Comparison of ENCODE assay signal across 17 mouse cellular contexts in genomic region chr2:110351843-110352251, GRCm38 (mm10). TPM values are rescaled to one million over a fixed set of nuclear protein-coding genes. Genes with fewer than 3 reads are reported as not detected.
DNase-seq lines count a peak whose midpoint lies in the region; ATAC-seq and TF ChIP-seq lines count a peak whose summit lies in the region.
"Had no signal": no experiment of that assay in that cellular context is flagged by ENCODE, and none has a peak within 500 bp of the region (broad histone marks: within the 10 kb centered on the region; RNA-seq: fewer than 3 reads in every experiment).

No protein-coding gene starts in this region.

- H3K4me1 ChIP-seq in forebrain, embryonic 14.5 days (ENCODE audit: control insufficient read depth, insufficient read depth, low read length): no peaks in the 10 kb centered on the region
- H3K4me1 ChIP-seq in forebrain, embryonic 11.5 days (replicated peaks; ENCODE audit: control insufficient read depth, insufficient read depth, low read length): no peaks in the 10 kb centered on the region
- H3K4me1 ChIP-seq in hindbrain, embryonic 13.5 days (replicated peaks): peaks cover 6% of the 10 kb centered on the region

- H3K27ac ChIP-seq in forebrain, embryonic 14.5 days (ENCODE audit: low read depth, low read length): no peak overlapping the region
- no peak overlapping the region for H3K27ac ChIP-seq in forebrain, embryonic 11.5 days (ENCODE audit: low read depth, low read length)
- H3K27ac ChIP-seq in hindbrain, embryonic 13.5 days: no peak overlapping the region

- peak; percentile 34 for DNase-seq in forebrain, embryonic 14.5 days (ENCODE audit: low spot score)
- no peak for DNase-seq in forebrain, embryonic 11.5 days (ENCODE audit: low spot score)
- peak; percentile 13 for DNase-seq in lung, postnatal 10 days
- DNase-seq in lung, postnatal 14 days: no peak
- no peak for DNase-seq in heart, adult 8-10 months (ENCODE audit: low spot score)
- DNase-seq in ovary, postnatal 36 days (ENCODE audit: low spot score): no peak
- DNase-seq: cerebellum, adult 9-11 months; right cerebral cortex, postnatal 25 days; thymus, postnatal 36 days had no signal

- H3K27me3 ChIP-seq in forebrain, embryonic 14.5 days (replicated peaks; ENCODE audit: control insufficient read depth, insufficient read depth, low read length): no peaks in the 10 kb centered on the region
- no peaks in the 10 kb centered on the region for H3K27me3 ChIP-seq in forebrain, embryonic 11.5 days (ENCODE audit: control insufficient read depth, insufficient read depth, low read length)
- H3K27me3 ChIP-seq in hindbrain, embryonic 13.5 days: no peaks in the 10 kb centered on the region
- no peaks in the 10 kb centered on the region for H3K27me3 ChIP-seq in myocyte (ENCODE audit: control insufficient read depth, insufficient read depth, insufficient read length)

- no peak overlapping the region for H3K9ac ChIP-seq in forebrain, embryonic 14.5 days (ENCODE audit: low read length)
- H3K9ac ChIP-seq in forebrain, embryonic 11.5 days (ENCODE audit: low read length): no peak overlapping the region
- no peak overlapping the region for H3K9ac ChIP-seq in hindbrain, embryonic 13.5 days

- no peaks in the 10 kb centered on the region for H3K36me3 ChIP-seq in forebrain, embryonic 14.5 days (ENCODE audit: control insufficient read depth, insufficient read depth, low read length)
- no peaks in the 10 kb centered on the region for H3K36me3 ChIP-seq in forebrain, embryonic 11.5 days (ENCODE audit: control insufficient read depth, insufficient read depth, low read length)
- H3K36me3 ChIP-seq in hindbrain, embryonic 13.5 days: no peaks in the 10 kb centered on the region
- no peaks in the 10 kb centered on the region for H3K36me3 ChIP-seq in myocyte (ENCODE audit: control insufficient read depth, insufficient read depth)
- H3K36me3 ChIP-seq: G1E had no signal

- TF ChIP-seq POLR2A in myocyte (IDR thresholded peaks at IDR 0.05; ENCODE audit: insufficient read length, low read depth): no peak

- H3K9me3 ChIP-seq in forebrain, embryonic 14.5 days (replicated peaks; ENCODE audit: control insufficient read depth, low read length): no peaks in the 10 kb centered on the region
- H3K9me3 ChIP-seq in forebrain, embryonic 11.5 days (ENCODE audit: control insufficient read depth, low read length): no peaks in the 10 kb centered on the region
- H3K9me3 ChIP-seq in hindbrain, embryonic 13.5 days: no peaks in the 10 kb centered on the region
- H3K9me3 ChIP-seq: G1E had no signal

- H3K79me2 ChIP-seq in myocyte (ENCODE audit: control insufficient read depth, insufficient read depth): no peaks in the 10 kb centered on the region

- no peak overlapping the region for H3ac ChIP-seq in myocyte (ENCODE audit: control insufficient read depth, insufficient read length)

- no peak overlapping the region for H3K4me3 ChIP-seq in forebrain, embryonic 14.5 days (ENCODE audit: low read depth, low read length)
- H3K4me3 ChIP-seq in forebrain, embryonic 11.5 days (ENCODE audit: low read depth, low read length): no peak overlapping the region
- H3K4me3 ChIP-seq in hindbrain, embryonic 13.5 days: no peak overlapping the region
- no peak overlapping the region for H3K4me3 ChIP-seq in myocyte

- 31% methylated on average over 5 of the region's 5 CpGs for WGBS in forebrain, embryonic 14.5 days
- 46% methylated on average over 5 of the region's 5 CpGs for WGBS in forebrain, embryonic 11.5 days
- 29% methylated on average over 5 of the region's 5 CpGs for WGBS in hindbrain, embryonic 13.5 days

- ATAC-seq in forebrain, embryonic 14.5 days: peak; percentile 44; the same call in 1 of the 2 replicates
- ATAC-seq in forebrain, embryonic 11.5 days (replicated peaks; ENCODE audit: low FRiP score): no peak
- ATAC-seq in hindbrain, embryonic 13.5 days (ENCODE audit: low FRiP score): peak; percentile 66; the same call in 1 of the 2 replicates
- ATAC-seq: intestine, postnatal 0 days had no signal

- no peak overlapping the region for H3K4me2 ChIP-seq in forebrain, embryonic 14.5 days (ENCODE audit: low read length)
- no peak overlapping the region for H3K4me2 ChIP-seq in forebrain, embryonic 11.5 days (ENCODE audit: low read depth, low read length, severe bottlenecking)
- H3K4me2 ChIP-seq in hindbrain, embryonic 13.5 days: no peak overlapping the region
- H3K4me2 ChIP-seq in myocyte (ENCODE audit: low read depth): peak overlapping the region; percentile 48

TF ChIP-seq in myocyte, 11 proteins besides CTCF, POLR2A, EP300 and RAD21:
- TF ChIP-seq CEBPB (IDR thresholded peaks at IDR 0.05; ENCODE audit: insufficient read depth, poor library complexity, severe bottlenecking): no peak
TF ChIP-seq in myocyte: peak in this region for 0.

RNA-seq across cellular contexts. Expression of gene Fibin, which starts 11.1 kb away (rescaled TPM):
- 1.4 and 2.4 TPM in 2 replicates for polyA plus RNA-seq in forebrain, embryonic 14.5 days (2014; fragmentation: Nextera tagmentation; extraction: Ambion mirVana)
- polyA plus RNA-seq in forebrain, embryonic 11.5 days (2014; fragmentation: Nextera tagmentation; extraction: Ambion mirVana): 3.9 and 5.3 TPM in 2 replicates
- polyA plus RNA-seq in hindbrain, embryonic 13.5 days (2015; fragmentation: Nextera tagmentation; extraction: Ambion mirVana): 3.6 and 6.3 TPM in 2 replicates
- 5.9 TPM for polyA plus RNA-seq in myocyte (2012; fragmentation: generic; extraction: Trizol)
- 1 to 10 TPM; 3.6 to 7.7 (median 5.9) TPM for total RNA-seq in heart, adult 8-10 months (2022)
- total RNA-seq: G1E; granulocyte monocyte progenitor cell, adult 5-6 weeks; megakaryocyte, adult 5-6 weeks had no signal
- polyA plus RNA-seq: G1E had no signal

RNA-seq across cellular contexts. Expression of gene Bbox1, which starts 37.5 kb away (rescaled TPM):
- 0.04 TPM in 1 of 2 replicates, not detected in the other for polyA plus RNA-seq in forebrain, embryonic 14.5 days (2014; fragmentation: Nextera tagmentation; extraction: Ambion mirVana)
- not detected in 2 replicates for polyA plus RNA-seq in forebrain, embryonic 11.5 days (2014; fragmentation: Nextera tagmentation; extraction: Ambion mirVana)
- polyA plus RNA-seq in hindbrain, embryonic 13.5 days (2015; fragmentation: Nextera tagmentation; extraction: Ambion mirVana): 0.08 TPM in 1 of 2 replicates, not detected in the other
- not detected for polyA plus RNA-seq in myocyte (2012; fragmentation: generic; extraction: Trizol)
- not detected for total RNA-seq in heart, adult 8-10 months (2022)
- total RNA-seq: granulocyte monocyte progenitor cell, adult 5-6 weeks; megakaryocyte, adult 5-6 weeks; neutrophil, adult 5-6 weeks had no signal
- polyA plus RNA-seq: C2C12, G1E had no signal

Comparison
In these comparisons a context has a peak if more than half of its experiments do, and no peak if none do; other contexts are left out.
1. DNase-seq: peak in forebrain, embryonic 14.5 days (single experiment) and lung, postnatal 10 days (single experiment); none in forebrain, embryonic 11.5 days (single experiment), lung, postnatal 14 days (single experiment), heart, adult 8-10 months (single experiment) and ovary, postnatal 36 days (single experiment).